Mouse (Mus musculus) thymus, adult 18-20 months (tissue): ENCODE results near the gene Irf2.

Source experiments
- DNase-seq, 2 experiments: peaks; one replicate each; pipeline ENCODE4 v3.0.0; 2022; ENCODE audit warnings: mixed read lengths in 2 of 2

Irf2 gene

DNA sequence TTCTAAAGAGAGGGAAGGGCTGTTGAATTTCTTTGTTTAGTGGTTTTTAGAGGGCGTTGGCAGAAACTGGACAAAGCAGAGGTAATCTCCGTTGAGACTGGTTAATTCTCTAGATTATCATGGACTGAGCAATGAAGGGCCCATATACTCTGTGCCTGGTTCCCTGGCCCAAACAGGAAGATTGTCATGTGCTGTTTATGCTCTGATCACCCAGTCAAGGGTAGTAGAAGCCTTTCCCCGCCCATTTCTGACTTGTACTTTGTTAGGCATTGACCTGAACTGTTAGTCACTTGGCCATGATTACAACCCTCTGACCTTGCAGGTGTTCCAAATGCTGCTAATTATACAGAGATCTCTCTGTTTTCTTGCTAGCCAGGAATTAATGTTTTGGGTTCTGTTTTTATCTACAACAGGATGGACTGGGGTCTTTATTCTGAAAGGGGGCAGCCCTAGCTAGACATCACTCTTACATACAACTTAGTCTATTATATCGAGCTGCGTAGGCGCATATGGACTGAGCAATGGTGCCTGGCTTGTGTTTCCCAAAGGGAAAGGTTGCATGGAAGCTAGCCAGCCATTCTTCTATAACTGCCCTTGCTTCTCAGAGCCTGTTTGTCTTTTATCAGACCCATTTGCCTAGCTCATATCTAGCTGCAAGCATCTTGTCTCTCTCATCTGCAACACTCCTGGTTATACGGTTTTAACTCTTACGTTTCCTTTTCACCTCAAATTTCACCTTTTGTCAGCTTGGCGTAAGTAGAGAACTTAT, 143.9 kb downstream of the Irf2 start:
- no peak for DNase-seq

DNA sequence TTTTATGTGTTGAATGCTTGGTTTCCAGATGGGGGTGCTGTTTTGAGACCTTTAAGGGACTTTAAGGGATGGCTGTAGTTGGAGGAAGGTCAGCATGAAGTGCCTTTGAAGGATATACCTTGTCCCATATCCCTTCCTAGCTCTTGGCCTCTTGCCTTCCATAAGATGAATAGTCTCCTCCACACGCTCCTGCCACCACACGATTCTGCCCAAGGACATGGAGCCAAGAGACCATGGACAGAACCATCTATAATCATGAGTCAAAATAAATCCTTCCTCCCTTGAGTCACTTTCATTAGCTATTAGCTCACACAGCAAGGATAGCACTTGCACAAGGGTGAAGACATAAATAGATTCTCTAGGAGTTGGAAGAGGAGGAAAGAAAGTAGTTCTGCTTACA, 146.3 kb downstream of the Irf2 start:
- DNase-seq, result no peak

DNA sequence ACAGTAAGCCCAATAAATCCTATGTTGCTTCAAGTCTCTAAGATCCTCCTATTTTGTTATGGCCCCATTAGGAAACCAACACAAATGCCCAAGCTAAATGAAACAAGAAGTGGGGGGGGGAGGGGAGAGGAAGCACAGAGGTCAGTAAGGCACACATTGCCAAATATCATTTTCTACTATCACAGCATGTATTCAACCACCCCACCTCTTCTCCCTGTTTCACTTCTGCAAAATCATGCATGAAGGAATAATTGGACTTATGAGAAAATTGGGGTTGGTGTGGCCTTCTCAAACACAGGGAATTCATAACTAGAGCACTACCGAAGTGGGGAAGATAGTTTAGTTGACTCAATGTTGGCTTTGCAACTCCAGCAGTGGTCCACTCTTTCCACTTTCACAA, 146.7 kb downstream of the Irf2 start:
- no peak for DNase-seq

DNA sequence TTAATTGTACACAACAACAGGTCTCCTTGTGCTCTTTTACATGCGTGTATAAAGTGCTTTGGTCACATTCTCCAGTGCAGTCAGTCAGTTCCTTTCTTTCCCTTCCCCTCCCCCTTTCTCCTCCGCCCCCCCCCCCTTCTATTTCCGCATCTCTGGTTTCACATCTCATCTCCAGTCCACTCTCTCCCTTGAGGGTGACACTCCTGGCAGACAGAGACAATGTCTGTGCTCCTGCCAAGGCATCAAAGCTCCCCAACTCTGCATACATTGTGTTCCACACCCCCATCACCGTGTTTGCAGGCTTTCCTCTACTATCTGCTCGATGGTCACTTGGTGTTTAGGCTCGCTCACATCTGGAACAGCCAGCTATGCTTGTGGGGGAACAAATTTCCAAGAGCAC, 147.9 kb downstream of the Irf2 start:
- no peak for DNase-seq

DNA sequence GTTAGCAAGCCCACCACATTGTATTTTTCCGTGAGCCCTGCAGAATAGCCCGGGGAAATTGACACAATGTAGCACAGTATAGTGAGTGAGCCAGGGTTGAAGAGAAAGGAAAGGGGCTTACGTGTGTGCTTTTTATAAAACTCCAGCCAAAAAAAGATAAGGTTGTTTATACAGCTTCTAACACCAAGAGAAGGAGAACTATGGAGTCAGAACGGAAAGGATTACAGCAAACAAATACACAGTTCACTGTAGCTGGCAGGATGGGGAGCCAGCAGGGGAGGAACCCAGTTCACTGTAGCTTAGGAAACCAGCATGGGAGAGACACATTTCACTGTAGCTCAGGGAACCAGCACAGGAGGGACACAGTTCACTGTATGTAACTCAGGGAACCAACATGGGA, 149.0 kb downstream of the Irf2 start:
- DNase-seq, result no peak

DNA sequence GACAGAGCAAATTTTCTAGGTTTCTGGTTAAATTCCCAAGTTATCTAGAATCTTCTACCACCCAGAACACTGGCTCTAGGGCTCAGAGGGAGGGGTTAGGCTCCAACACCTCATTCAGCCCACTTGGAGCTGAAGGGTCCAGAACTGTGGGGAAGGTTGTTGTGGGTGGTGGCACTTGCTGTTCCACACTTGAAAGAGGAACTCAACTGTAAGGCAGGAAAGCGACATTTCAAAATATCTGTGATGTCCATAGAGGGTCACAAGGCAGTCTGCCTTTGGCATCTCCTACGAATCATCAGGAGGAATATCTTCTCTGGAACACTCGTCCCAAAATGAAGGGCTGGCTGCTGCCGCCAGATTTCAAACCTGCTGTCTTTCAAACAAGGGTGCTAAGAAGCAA, 150.7 kb downstream of the Irf2 start:
- no peak for DNase-seq

DNA sequence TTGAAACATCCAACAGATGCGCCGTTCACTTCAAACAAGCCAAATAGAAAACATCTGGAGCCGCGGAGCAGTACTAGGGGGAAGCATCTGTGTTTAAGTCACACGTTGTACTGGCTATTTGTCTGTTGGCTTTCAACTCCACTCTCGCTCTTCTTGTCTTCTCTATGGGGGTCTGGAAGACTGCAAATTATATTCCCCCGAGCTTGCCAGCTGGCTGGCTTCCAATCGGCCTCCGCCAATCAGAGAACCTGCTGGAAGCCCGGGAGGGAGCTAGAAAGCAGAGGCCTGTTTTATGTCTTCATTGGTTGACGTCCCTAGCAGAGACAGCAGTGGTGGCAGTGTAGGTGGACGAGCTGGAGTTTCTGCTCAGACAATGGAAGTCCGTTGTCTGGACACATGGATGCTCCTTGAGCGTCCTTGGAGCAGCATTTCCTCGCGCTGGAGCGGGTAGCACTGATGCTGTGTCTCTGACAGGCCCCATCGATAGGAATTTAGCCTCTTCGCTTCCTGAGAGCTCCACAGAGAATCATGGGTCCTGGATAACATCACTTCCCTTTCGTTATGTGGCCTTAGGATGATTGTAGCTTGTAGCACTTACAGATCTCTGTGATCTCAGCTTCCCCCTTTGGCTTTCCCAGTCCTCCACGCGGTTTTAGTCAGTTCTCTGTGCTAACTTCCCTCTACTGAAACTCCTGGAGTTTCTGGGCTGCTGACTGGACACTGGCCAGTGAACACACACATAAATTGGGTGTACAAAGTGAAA, 153.2 kb downstream of the Irf2 start:
- DNase-seq, result no peak

DNA sequence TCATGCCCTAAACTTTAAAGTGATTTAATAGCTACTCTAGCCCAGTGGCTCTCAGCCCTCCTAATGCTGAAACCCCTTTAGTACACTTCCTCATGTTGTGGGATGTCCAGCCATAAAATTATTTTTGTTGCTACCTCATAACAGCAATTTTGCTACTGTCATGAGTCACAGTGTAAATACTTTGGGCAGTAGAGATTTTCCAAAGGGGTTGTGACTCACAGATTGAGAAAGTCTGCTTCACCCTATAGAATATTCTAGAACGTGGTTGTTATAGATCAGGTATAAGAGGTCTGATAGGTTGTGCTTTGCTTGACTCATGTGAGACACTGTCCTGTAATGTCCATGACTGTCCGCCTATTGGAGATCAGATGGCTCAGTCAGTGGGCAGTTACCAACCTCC, 154.9 kb downstream of the Irf2 start:
- no peak for DNase-seq

DNA sequence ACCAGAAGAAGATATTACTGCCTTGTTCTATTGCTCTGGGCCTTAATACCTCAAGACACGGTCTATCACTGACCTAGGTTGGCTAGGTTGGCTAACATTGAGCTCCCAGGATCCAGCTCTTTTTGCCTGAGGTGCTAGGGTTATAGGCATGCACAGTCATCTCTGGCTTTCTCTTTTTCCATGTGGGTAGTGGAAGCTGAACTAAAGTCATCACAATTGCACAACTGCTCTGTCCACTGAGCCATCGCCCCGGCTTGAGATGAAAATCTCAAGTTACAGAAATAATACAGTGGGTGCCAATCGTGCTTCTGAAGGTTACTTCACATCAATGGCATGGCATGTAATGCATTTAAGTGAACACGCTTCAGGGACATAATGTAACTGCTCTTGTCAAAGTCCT, 156.5 kb downstream of the Irf2 start:
- DNase-seq, result no peak

DNA sequence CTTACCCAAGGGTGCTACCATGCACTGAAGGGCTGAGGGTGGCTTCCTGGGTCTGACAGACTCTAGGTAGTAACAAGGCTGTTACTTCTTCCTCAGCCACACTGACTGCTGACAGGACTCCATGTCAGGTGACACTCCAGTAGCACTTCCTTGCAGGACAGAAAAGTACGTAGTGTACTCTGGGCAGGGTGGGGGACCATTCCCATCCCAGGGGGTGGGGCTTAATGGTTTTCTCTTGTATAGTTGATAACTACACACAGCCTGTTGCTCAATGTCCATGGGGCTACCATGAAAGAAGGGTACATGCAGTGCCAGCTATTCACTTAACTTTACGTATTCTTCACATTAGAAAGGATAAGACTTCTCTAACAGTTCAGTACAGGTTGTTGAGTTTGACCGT, 157.2 kb downstream of the Irf2 start:
- DNase-seq, result no peak
